Mouse (Mus musculus) MEL (cell line): ENCODE measurements around the gene Rgs6. TPM values are rescaled to one million over a fixed set of nuclear protein-coding genes. Genes with fewer than 3 reads are reported as not detected.

Source experiments
- DNase-seq: peaks from one replicate; pipeline ENCODE4 v3.0.0; 2011; ENCODE audit warnings: low read depth, low spot score
- H3K27ac ChIP-seq: 2 replicates; pipeline ENCODE4 v1.5.1; 2012; ENCODE audit warnings: low read depth, mild to moderate bottlenecking, control low read depth, low read length, moderate library complexity; ENCODE audit not compliant: control insufficient read depth
- H3K27me3 ChIP-seq, 2 experiments: fragments of 150-350 bp in 1 of 2; sonication (generic) in 1 of 2; 2 replicates each; pipeline ENCODE4 v1.6.1; 2012; ENCODE audit warnings: low read length in 2 of 2, mild to moderate bottlenecking in 2 of 2, improper control_type of control experiment in 1 of 2, moderate library complexity in 1 of 2; ENCODE audit not compliant: insufficient read depth in 2 of 2, control insufficient read depth in 1 of 2
- H3K36me3 ChIP-seq, 2 experiments: 2 replicates each; pipeline ENCODE4 v1.6.1; 2012 to 2014; ENCODE audit warnings: low read length in 2 of 2, improper control_type of control experiment in 1 of 2, inconsistent platforms in 1 of 2, mild to moderate bottlenecking in 1 of 2; ENCODE audit not compliant: insufficient read depth in 2 of 2, control insufficient read depth in 1 of 2
- H3K4me1 ChIP-seq, 2 experiments: fragments of 150-350 bp in 1 of 2; sonication (generic) in 1 of 2; 2 replicates each; pipeline ENCODE4 v1.6.1; 2012; ENCODE audit warnings: low read length in 2 of 2, improper control_type of control experiment in 1 of 2, mild to moderate bottlenecking in 1 of 2; ENCODE audit not compliant: insufficient read depth in 2 of 2, control insufficient read depth in 1 of 2
- H3K4me3 ChIP-seq, 2 experiments: fragments of 150-350 bp in 1 of 2; sonication (generic) in 1 of 2; 2 replicates each; pipeline ENCODE4 v1.5.1; 2012; ENCODE audit warnings: low read depth in 2 of 2, low read length in 2 of 2, mild to moderate bottlenecking in 2 of 2, moderate library complexity in 2 of 2, control low read depth in 1 of 2, improper control_type of control experiment in 1 of 2; ENCODE audit not compliant: control insufficient read depth in 1 of 2, insufficient read depth in 1 of 2
- H3K79me2 ChIP-seq: 2 replicates; pipeline ENCODE4 v1.6.1; 2012; ENCODE audit warnings: mild to moderate bottlenecking, low read length, moderate library complexity; ENCODE audit not compliant: control insufficient read depth, poor library complexity, insufficient read depth
- H3K9ac ChIP-seq: 2 replicates; pipeline ENCODE4 v1.6.1; 2012; ENCODE audit warnings: low read depth, mild to moderate bottlenecking, control low read depth, low read length, moderate library complexity; ENCODE audit not compliant: control insufficient read depth, poor library complexity, severe bottlenecking
- H3K9me3 ChIP-seq: fragments of 150-350 bp; sonication (generic); replicated peaks from 2 replicates; pipeline ENCODE4 v1.6.1; 2012; ENCODE audit warnings: mild to moderate bottlenecking, low read length, improper control_type of control experiment, moderate library complexity; ENCODE audit not compliant: insufficient read depth
- BHLHE40 ChIP-seq: IDR thresholded peaks from 2 replicates; pipeline ENCODE4 v1.6.1; 2012; ENCODE audit warnings: low read depth, mild to moderate bottlenecking, inconsistent platforms, low read length, improper control_type of control experiment, borderline replicate concordance
- CHD2 ChIP-seq: IDR thresholded peaks from 2 replicates; pipeline ENCODE4 v1.6.1; 2011; ENCODE audit warnings: low read length, improper control_type of control experiment
- CTCF ChIP-seq, 3 experiments: IDR thresholded peaks in 2 of 3; conservative IDR thresholded peaks in 1 of 3; 2 replicates each; pipeline ENCODE4 v1.5.1; 2011 to 2012; ENCODE audit warnings: low read length in 3 of 3, low read depth in 2 of 3, mild to moderate bottlenecking in 2 of 3, improper control_type of control experiment in 1 of 3, inconsistent platforms in 1 of 3, mixed read lengths in 1 of 3, moderate library complexity in 1 of 3; ENCODE audit not compliant: control insufficient read depth in 1 of 3, insufficient read depth in 1 of 3, poor library complexity in 1 of 3, severe bottlenecking in 1 of 3
- ELF1 ChIP-seq: IDR thresholded peaks from 2 replicates; pipeline ENCODE4 v1.6.1; 2014; ENCODE audit warnings: low read depth, mild to moderate bottlenecking, inconsistent platforms, low read length, improper control_type of control experiment, moderate library complexity
- EP300 ChIP-seq, 2 experiments: IDR thresholded peaks; 2 replicates each; pipeline ENCODE4 v1.6.1; 2011; ENCODE audit warnings: improper control_type of control experiment in 2 of 2, low read length in 2 of 2, low read depth in 1 of 2, mild to moderate bottlenecking in 1 of 2
- ETS1 ChIP-seq: IDR thresholded peaks from 2 replicates; pipeline ENCODE4 v1.6.1; 2012; ENCODE audit warnings: low read depth, mild to moderate bottlenecking, inconsistent platforms, low read length, improper control_type of control experiment, moderate library complexity
- GABPA ChIP-seq: IDR thresholded peaks from 2 replicates; pipeline ENCODE4 v1.6.1; 2012; ENCODE audit warnings: low read depth, mild to moderate bottlenecking, inconsistent platforms, low read length, improper control_type of control experiment, moderate library complexity
- HCFC1 ChIP-seq: IDR thresholded peaks from 2 replicates; pipeline ENCODE4 v1.6.1; 2012; ENCODE audit warnings: low read depth, mild to moderate bottlenecking, inconsistent platforms, low read length, improper control_type of control experiment, moderate library complexity
- JUND ChIP-seq: IDR thresholded peaks from 2 replicates; pipeline ENCODE4 v1.6.1; 2011; ENCODE audit warnings: low read depth, mild to moderate bottlenecking, improper control_type of control experiment, low read length
- KAT2A ChIP-seq: conservative IDR thresholded peaks from 2 replicates; pipeline ENCODE4 v1.6.1; 2012; ENCODE audit warnings: low read depth, low read length, improper control_type of control experiment, inconsistent platforms
- MAFK ChIP-seq: IDR thresholded peaks from 2 replicates; pipeline ENCODE4 v1.6.1; 2011; ENCODE audit warnings: low read depth, mild to moderate bottlenecking, low read length, improper control_type of control experiment, borderline replicate concordance
- MAX ChIP-seq: IDR thresholded peaks from 2 replicates; pipeline ENCODE4 v1.6.1; 2011; ENCODE audit warnings: low read length, improper control_type of control experiment
- MAZ ChIP-seq: IDR thresholded peaks from 2 replicates; pipeline ENCODE4 v1.6.1; 2012; ENCODE audit warnings: low read depth, mild to moderate bottlenecking, inconsistent platforms, low read length, improper control_type of control experiment
- MEF2A ChIP-seq: IDR thresholded peaks from 2 replicates; pipeline ENCODE4 v1.6.1; 2014; ENCODE audit warnings: low read depth, mild to moderate bottlenecking, inconsistent platforms, low read length, improper control_type of control experiment; ENCODE audit not compliant: poor library complexity, insufficient replicate concordance, severe bottlenecking; ENCODE audit errors: extremely low read depth
- MYC ChIP-seq: IDR thresholded peaks from 2 replicates; pipeline ENCODE4 v1.6.1; 2011; ENCODE audit warnings: low read depth, mild to moderate bottlenecking, low read length, improper control_type of control experiment, moderate library complexity
- NELFE ChIP-seq: IDR thresholded peaks from 2 replicates; pipeline ENCODE4 v1.6.1; 2011; ENCODE audit warnings: low read depth, low read length, improper control_type of control experiment
- NRF1 ChIP-seq: IDR thresholded peaks from 2 replicates; pipeline ENCODE4 v1.6.1; 2014; ENCODE audit warnings: low read depth, mild to moderate bottlenecking, inconsistent platforms, low read length, improper control_type of control experiment, moderate library complexity; ENCODE audit not compliant: poor library complexity, insufficient read depth, severe bottlenecking
- POLR2A ChIP-seq, 2 experiments: IDR thresholded peaks; 2 replicates each; pipeline ENCODE4 v1.6.1; 2011 to 2012; ENCODE audit warnings: low read length in 2 of 2, mild to moderate bottlenecking in 2 of 2, control low read depth in 1 of 2, improper control_type of control experiment in 1 of 2, low read depth in 1 of 2, moderate library complexity in 1 of 2; ENCODE audit not compliant: control insufficient read depth in 1 of 2, insufficient read depth in 1 of 2, poor library complexity in 1 of 2
- POLR2AphosphoS2 ChIP-seq: IDR thresholded peaks from 2 replicates; pipeline ENCODE4 v1.6.1; 2011; ENCODE audit warnings: low read length, improper control_type of control experiment
- RAD21 ChIP-seq: IDR thresholded peaks from 2 replicates; pipeline ENCODE4 v1.6.1; 2011; ENCODE audit warnings: mild to moderate bottlenecking, low read depth, low read length, improper control_type of control experiment
- RCOR1 ChIP-seq: IDR thresholded peaks from 2 replicates; pipeline ENCODE4 v1.6.1; 2012; ENCODE audit warnings: low read depth, mild to moderate bottlenecking, inconsistent platforms, low read length, improper control_type of control experiment
- TAL1 ChIP-seq: IDR thresholded peaks from 2 replicates; pipeline ENCODE4 v1.6.1; 2012; ENCODE audit warnings: mild to moderate bottlenecking, inconsistent platforms, low read length, moderate library complexity, mixed read lengths
- TBP ChIP-seq: IDR thresholded peaks from 2 replicates; pipeline ENCODE4 v1.8.0; 2011; ENCODE audit warnings: low read depth, low read length, improper control_type of control experiment
- TCF12 ChIP-seq: IDR thresholded peaks from 2 replicates; pipeline ENCODE4 v1.6.1; 2014; ENCODE audit warnings: low read depth, mild to moderate bottlenecking, inconsistent platforms, low read length, improper control_type of control experiment, moderate library complexity
- UBTF ChIP-seq: IDR thresholded peaks from 2 replicates; pipeline ENCODE4 v1.6.1; 2012; ENCODE audit warnings: low read depth, mild to moderate bottlenecking, inconsistent platforms, low read length, improper control_type of control experiment, moderate library complexity, borderline replicate concordance; ENCODE audit not compliant: insufficient read depth
- USF1 ChIP-seq: IDR thresholded peaks from 2 replicates; pipeline ENCODE4 v1.6.1; 2014; ENCODE audit warnings: low read depth, mild to moderate bottlenecking, inconsistent platforms, low read length, improper control_type of control experiment, moderate library complexity
- USF2 ChIP-seq, 2 experiments: IDR thresholded peaks; 2 replicates each; pipeline ENCODE4 v1.6.1; 2011 to 2012; ENCODE audit warnings: improper control_type of control experiment in 2 of 2, low read length in 2 of 2, borderline replicate concordance in 1 of 2, inconsistent platforms in 1 of 2, low read depth in 1 of 2, mild to moderate bottlenecking in 1 of 2; ENCODE audit not compliant: insufficient read depth in 1 of 2
- ZKSCAN1 ChIP-seq: IDR thresholded peaks from 2 replicates; pipeline ENCODE4 v1.6.1; 2012; ENCODE audit warnings: low read depth, mild to moderate bottlenecking, inconsistent platforms, low read length, improper control_type of control experiment, moderate library complexity
- ZMIZ1 ChIP-seq: IDR thresholded peaks from 2 replicates; pipeline ENCODE4 v1.6.1; 2012; ENCODE audit warnings: low read depth, mild to moderate bottlenecking, inconsistent platforms, low read length, improper control_type of control experiment, moderate library complexity
- ZNF384 ChIP-seq: IDR thresholded peaks from 2 replicates; pipeline ENCODE4 v1.6.1; 2012; ENCODE audit warnings: low read depth, mild to moderate bottlenecking, inconsistent platforms, low read length, improper control_type of control experiment
- polyA plus RNA-seq, 2 experiments: library from polyadenylated mRNA; stranded (reverse) in 1 of 2; unstranded in 1 of 2; fragments of >175 nt in 1 of 2; fragments of >200 nt in 1 of 2; gene quantifications; 2 replicates each; pipeline versions ENCODE4 v1.2.1 to v1.2.4; 2012; ENCODE audit warnings: low replicate concordance in 2 of 2, low read depth in 1 of 2; ENCODE audit not compliant: insufficient read length in 2 of 2, insufficient read depth in 1 of 2, missing spikeins in 1 of 2
- total RNA-seq: library from RNA; depleted of rRNA; stranded (reverse); fragments of 300-350 nt; gene quantifications from 2 replicates; pipeline ENCODE4 v1.2.3, GENCODE M21; 2012

Gene Rgs6
- total and polyA plus RNA-seq, 3 experiments, result not detected

DNA sequence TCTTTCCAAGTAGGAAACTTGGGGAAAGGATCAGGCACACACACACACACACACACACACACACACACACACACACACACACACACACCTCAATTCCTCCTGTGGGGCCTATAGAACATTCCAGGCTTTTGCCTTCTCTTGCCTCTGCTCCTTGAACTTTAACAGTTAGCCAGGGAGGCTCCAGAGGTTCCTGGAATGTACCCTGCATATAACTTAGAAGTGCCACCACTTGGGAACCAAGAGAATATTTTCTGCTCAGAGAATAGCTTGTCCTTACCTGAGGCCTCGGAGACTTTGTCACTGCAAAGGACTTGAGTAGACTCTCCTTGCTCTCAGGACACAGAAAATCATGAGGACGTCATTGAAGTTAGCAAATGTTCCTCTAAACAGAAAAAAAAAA is 548.4 kb downstream of the Rgs6 start:
- no peak for DNase-seq
- no peak for TF ChIP-seq MYC
- no peak for TF ChIP-seq UBTF
- TF ChIP-seq KAT2A, result no peak
- no peak for TF ChIP-seq GABPA
- no peak for TF ChIP-seq CTCF (IDR thresholded peaks at IDR 0.05 in 2 of 3, conservative IDR thresholded peaks at IDR 0.05 in 1 of 3; ENCODE audit: control insufficient read depth in 1 of 3, insufficient read depth in 1 of 3, low read depth in 2 of 3, low read length in 3 of 3, poor library complexity in 1 of 3, severe bottlenecking in 1 of 3)
- TF ChIP-seq ELF1, result no peak
- no peak for TF ChIP-seq MAZ
- no peak for TF ChIP-seq USF2 (IDR thresholded peaks at IDR 0.05; ENCODE audit: borderline replicate concordance in 1 of 2, insufficient read depth in 1 of 2, low read depth in 1 of 2, low read length in 2 of 2)
- TF ChIP-seq POLR2A (IDR thresholded peaks at IDR 0.05; ENCODE audit: control insufficient read depth in 1 of 2, insufficient read depth in 1 of 2, low read depth in 1 of 2, low read length in 2 of 2, poor library complexity in 1 of 2), result no peak
- TF ChIP-seq CHD2, result no peak
- TF ChIP-seq HCFC1, result no peak
- no peak for TF ChIP-seq TAL1
- no peak for TF ChIP-seq NRF1
- no peak for TF ChIP-seq NELFE
- TF ChIP-seq MAFK, result no peak
- TF ChIP-seq MEF2A, result no peak
- TF ChIP-seq MAX, result no peak
- TF ChIP-seq USF1, result no peak
- TF ChIP-seq TCF12, result no peak
- TF ChIP-seq ZNF384, result no peak
- Histone ChIP-seq H3K79me2 (no peaks in the 10 kb centered on the region), H3K4me3 (no peak overlapping the region), H3K4me1 (peaks cover 2 to 12% of the 10 kb centered on the region in 2 experiments; a peak in 3 of 4 replicates), H3K36me3 (peaks cover 0 to 5% of the 10 kb centered on the region in 2 experiments; a peak in 2 of 4 replicates), H3K27ac (no peak overlapping the region), H3K9me3 (no peaks in the 10 kb centered on the region), H3K9ac (no peak overlapping the region), H3K27me3 (peaks cover 5 to 7% of the 10 kb centered on the region in 2 experiments; a peak in 3 of 4 replicates)

DNA sequence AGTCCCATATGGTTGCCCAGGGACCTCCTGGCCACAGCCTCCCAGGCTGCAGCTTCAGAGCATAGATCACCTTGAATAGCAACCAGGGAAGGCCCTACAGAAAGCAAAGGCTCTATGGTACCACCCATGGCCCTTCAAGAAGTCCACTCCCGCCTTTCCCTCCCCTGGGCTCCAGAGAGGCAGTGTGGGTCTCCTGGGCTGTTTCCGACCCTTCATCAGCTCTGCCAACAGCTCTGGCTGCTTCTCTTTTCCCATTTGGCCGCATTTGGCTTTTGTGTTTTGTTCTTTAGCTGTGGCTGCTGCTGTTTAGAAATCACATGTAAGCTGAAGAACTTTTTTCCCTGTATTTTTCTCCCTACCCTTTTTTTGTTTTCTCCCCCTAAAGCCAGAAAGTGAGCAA is 548.9 kb downstream of the Rgs6 start:
- H3K36me3 ChIP-seq, result peaks cover 0 to 7% of the 10 kb centered on the region in 2 experiments; a peak in 2 of 4 replicates
- H3K27me3 ChIP-seq, result peaks cover 5 to 7% of the 10 kb centered on the region in 2 experiments; a peak in 3 of 4 replicates
- H3K27ac ChIP-seq, result no peak overlapping the region
- H3K4me3 ChIP-seq, result no peak overlapping the region
- TF ChIP-seq MAZ (no peak), MAX (no peak), JUND (no peak), TBP (no peak), POLR2AphosphoS2 (no peak), EP300 (IDR thresholded peaks at IDR 0.05; ENCODE audit: low read depth in 1 of 2, low read length in 2 of 2) (no peak), POLR2A (IDR thresholded peaks at IDR 0.05; ENCODE audit: control insufficient read depth in 1 of 2, insufficient read depth in 1 of 2, low read depth in 1 of 2, low read length in 2 of 2, poor library complexity in 1 of 2) (no peak), ELF1 (no peak), ZMIZ1 (no peak), KAT2A (no peak), MAFK (no peak), CTCF (IDR thresholded peaks at IDR 0.05 in 2 of 3, conservative IDR thresholded peaks at IDR 0.05 in 1 of 3; ENCODE audit: control insufficient read depth in 1 of 3, insufficient read depth in 1 of 3, low read depth in 2 of 3, low read length in 3 of 3, poor library complexity in 1 of 3, severe bottlenecking in 1 of 3) (no peak), ZKSCAN1 (no peak), BHLHE40 (no peak), RCOR1 (no peak), ETS1 (no peak), RAD21 (no peak), MEF2A (no peak)
- H3K9ac ChIP-seq, result no peak overlapping the region
- no peaks in the 10 kb centered on the region for H3K79me2 ChIP-seq
- H3K9me3 ChIP-seq, result no peaks in the 10 kb centered on the region
- peaks cover 2 to 16% of the 10 kb centered on the region in 2 experiments; a peak in 3 of 4 replicates for H3K4me1 ChIP-seq
- no peak for DNase-seq
